Mouse (Mus musculus): ENCODE measurements around the gene Usp22.
"Not testable (repeated sequence)": the region's sequence is repeated elsewhere in the genome, so short reads cannot be mapped to it uniquely, and the experiment has no call there.

Usp22 gene

GRCm38 (mm10) chr11:61143564-61144469 lies 31.0 kb downstream of the Usp22 start:
- DNase-seq (ENCODE audit: extremely low spot score, low read depth, low spot score) = no peak

GRCm38 (mm10) chr11:61142941-61143530 lies 31.8 kb downstream of the Usp22 start:
- DNase-seq (ENCODE audit: extremely low spot score, low read depth, low spot score) = no peak

GRCm38 (mm10) chr11:61142262-61142661 lies 32.6 kb downstream of the Usp22 start:
- no peak for DNase-seq (ENCODE audit: extremely low spot score, low read depth, low spot score)

GRCm38 (mm10) chr11:61141693-61142092 lies 33.2 kb downstream of the Usp22 start:
- no peak for DNase-seq (ENCODE audit: extremely low spot score, low read depth, low spot score)

- DNase-seq (ENCODE audit: extremely low spot score, low read depth, low spot score) = no peak
These were observed 41.9 kb downstream of the Usp22 start for GRCm38 (mm10) chr11:61132943-61133342.

- DNase-seq (ENCODE audit: extremely low spot score, low read depth, low spot score) = not testable (repeated sequence)
These were observed 44.2 kb downstream of the Usp22 start for GRCm38 (mm10) chr11:61130646-61131045.

GRCm38 (mm10) chr11:61129305-61129704 lies 45.5 kb downstream of the Usp22 start:
- DNase-seq (ENCODE audit: extremely low spot score, low read depth, low spot score) = no peak

- DNase-seq (ENCODE audit: extremely low spot score, low read depth, low spot score) = no peak
These were observed 47.3 kb downstream of the Usp22 start for GRCm38 (mm10) chr11:61127421-61128055.

GRCm38 (mm10) chr11:61126606-61127355 lies 48.1 kb downstream of the Usp22 start, which contains the start of gene Tnfrsf13b:
Gene Tnfrsf13b, plus strand, starts transcription at chr11:61126755.
- DNase-seq (ENCODE audit: extremely low spot score, low read depth, low spot score) = no peak

- no peak for DNase-seq (ENCODE audit: extremely low spot score, low read depth, low spot score)
These were observed 48.9 kb downstream of the Usp22 start for GRCm38 (mm10) chr11:61125970-61126369.

GRCm38 (mm10) chr11:61123886-61124285 lies 51.0 kb downstream of the Usp22 start:
- DNase-seq (ENCODE audit: extremely low spot score, low read depth, low spot score) = no peak

GRCm38 (mm10) chr11:61122769-61123288 lies 52.0 kb downstream of the Usp22 start:
- DNase-seq (ENCODE audit: extremely low spot score, low read depth, low spot score) = no peak

- DNase-seq (ENCODE audit: extremely low spot score, low read depth, low spot score) = no peak
These were observed 52.5 kb downstream of the Usp22 start for GRCm38 (mm10) chr11:61122283-61122768.

- DNase-seq (ENCODE audit: extremely low spot score, low read depth, low spot score) = no peak
These were observed 54.8 kb downstream of the Usp22 start for GRCm38 (mm10) chr11:61119996-61120583.

- DNase-seq (ENCODE audit: extremely low spot score, low read depth, low spot score) = no peak
These were observed 58.6 kb downstream of the Usp22 start for GRCm38 (mm10) chr11:61116226-61116625.

- no peak for DNase-seq (ENCODE audit: extremely low spot score, low read depth, low spot score)
These were observed 62.4 kb downstream of the Usp22 start for GRCm38 (mm10) chr11:61112323-61112995.

- DNase-seq (ENCODE audit: extremely low spot score, low read depth, low spot score) = no peak
These were observed 63.4 kb downstream of the Usp22 start for GRCm38 (mm10) chr11:61111472-61111871.

- DNase-seq (ENCODE audit: extremely low spot score, low read depth, low spot score) = no peak
These were observed 63.9 kb downstream of the Usp22 start for GRCm38 (mm10) chr11:61110928-61111327.

- no peak for DNase-seq (ENCODE audit: extremely low spot score, low read depth, low spot score)
These were observed 64.7 kb downstream of the Usp22 start for GRCm38 (mm10) chr11:61110113-61110512.

GRCm38 (mm10) chr11:61109707-61110106 lies 65.1 kb downstream of the Usp22 start:
- no peak for DNase-seq (ENCODE audit: extremely low spot score, low read depth, low spot score)
